Mouse (Mus musculus) thymus, postnatal 14 days (tissue): ENCODE data around the gene Gm42878.
"Not testable (repeated sequence)": the region's sequence is repeated elsewhere in the genome, so short reads cannot be mapped to it uniquely, and the experiment has no call there.

Source experiments
- DNase-seq: peaks from one replicate; pipeline ENCODE4 v3.0.0; 2021

Gene Gm42878

GRCm38 (mm10) chr5:121562436-121562835 is 17.2 kb upstream of the Gm42878 start:
- no peak for DNase-seq

- no peak for DNase-seq
These were observed 3.9 kb upstream of the Gm42878 start for GRCm38 (mm10) chr5:121549196-121549595.

GRCm38 (mm10) chr5:121547084-121547483 is 1.8 kb upstream of the Gm42878 start:
- DNase-seq, result no peak

DNA sequence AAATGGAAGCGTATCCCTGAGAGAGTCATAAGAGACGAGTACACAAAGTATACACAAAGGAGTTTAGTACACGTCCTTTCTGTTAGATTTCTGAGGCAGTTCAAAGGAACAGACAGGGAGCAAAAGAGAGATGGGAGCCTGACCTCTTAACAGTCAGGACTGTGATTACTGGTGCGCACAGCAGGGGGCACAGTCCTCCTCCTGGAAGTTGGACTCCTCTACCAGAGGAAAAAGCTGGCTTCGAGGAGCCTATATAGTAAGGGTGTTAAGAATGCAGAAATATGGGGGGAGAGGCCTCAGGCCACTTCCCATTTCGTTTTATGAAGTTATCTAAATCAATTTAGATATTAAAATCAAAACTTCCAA is 1.2 kb upstream of the Gm42878 start:
- DNase-seq, result peak; percentile 56

DNA sequence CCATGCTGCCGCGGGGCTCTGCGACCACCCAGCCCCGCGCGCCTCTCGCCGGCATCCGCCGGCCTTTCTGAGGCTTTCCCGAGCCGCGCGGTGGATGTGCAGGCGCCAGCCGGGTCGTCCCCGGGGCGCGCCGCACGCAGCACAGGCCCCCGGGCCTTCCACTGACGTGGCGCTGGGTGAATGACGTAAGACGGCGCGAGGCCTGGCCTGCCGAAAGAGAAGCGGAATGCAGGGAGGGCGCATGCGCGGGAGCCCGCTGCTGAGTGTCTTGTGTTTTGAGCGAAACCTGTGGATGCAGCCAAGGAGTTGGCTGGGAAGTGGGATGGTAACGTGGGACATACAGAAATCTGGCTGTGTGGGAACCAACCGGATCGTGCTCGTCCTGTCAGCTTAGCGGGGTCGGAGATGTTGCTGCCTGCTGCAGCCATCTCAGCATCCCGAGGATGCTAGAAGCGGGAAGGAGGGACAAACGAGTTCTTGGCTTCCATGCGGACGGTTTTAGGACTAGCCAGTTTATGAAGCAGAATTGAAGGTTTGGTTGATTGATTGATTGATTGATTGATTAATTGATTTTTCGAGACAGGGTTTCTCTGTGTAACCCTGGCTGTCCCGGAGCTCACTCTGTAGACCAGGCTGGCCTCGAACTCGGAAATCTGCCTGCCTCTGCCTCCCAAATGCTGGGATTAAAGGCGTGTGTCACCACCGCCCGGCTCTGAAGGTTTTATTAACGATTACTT is 679 bp upstream of the Gm42878 start, which contains the start of gene Mapkapk5:
TSS of gene Mapkapk5 (minus strand) at position 113 of the 737 bp plus-strand sequence.
- peak; percentile 98 for DNase-seq

DNA sequence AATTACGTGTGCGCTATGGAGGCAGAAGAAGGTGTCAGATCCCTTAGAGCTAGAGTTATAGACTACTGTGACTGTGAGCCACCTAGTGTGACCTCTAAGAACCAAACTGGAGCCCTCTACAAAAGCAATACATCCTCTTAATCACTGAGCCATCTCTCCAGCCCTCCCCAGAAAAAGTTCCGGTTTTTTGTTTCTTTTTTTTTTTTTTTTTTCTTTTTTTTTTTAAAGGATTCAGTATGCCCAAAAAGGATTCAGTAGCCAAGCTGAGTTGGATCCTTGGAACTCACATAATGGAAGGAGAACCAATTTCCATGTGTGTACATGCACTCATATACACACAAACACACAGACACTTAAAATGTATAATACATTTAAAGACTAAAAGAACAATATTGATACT is 1.9 kb downstream of the Gm42878 start:
- DNase-seq, result no peak

GRCm38 (mm10) chr5:121541235-121541634 is 4.0 kb downstream of the Gm42878 start:
- DNase-seq, result no peak

GRCm38 (mm10) chr5:121540066-121540465 is 5.2 kb downstream of the Gm42878 start:
- DNase-seq, result no peak

GRCm38 (mm10) chr5:121537588-121537987 is 7.7 kb downstream of the Gm42878 start:
- DNase-seq, result no peak

- DNase-seq, result no peak
These were observed 8.2 kb downstream of the Gm42878 start for GRCm38 (mm10) chr5:121536921-121537555.

DNA sequence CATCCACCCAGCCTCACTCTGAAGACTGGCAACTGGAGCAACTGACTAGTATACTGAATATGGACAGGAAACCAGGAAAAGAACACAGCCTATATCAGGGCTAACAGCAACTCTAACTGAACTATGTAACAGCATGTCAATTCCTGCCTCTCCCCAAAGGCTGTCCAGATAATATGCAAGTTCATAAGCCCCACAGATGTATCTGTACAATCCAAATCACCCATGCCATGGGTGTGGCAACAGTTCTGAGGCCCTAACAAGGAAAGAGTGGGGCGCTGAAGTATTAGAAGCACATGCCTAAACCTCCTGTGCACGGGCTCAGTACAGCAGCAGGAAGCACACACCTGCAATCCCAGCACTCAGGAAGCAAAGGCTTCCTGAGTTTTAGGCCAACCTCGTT is 10.2 kb downstream of the Gm42878 start:
- no peak for DNase-seq

GRCm38 (mm10) chr5:121534521-121534920 is 10.8 kb downstream of the Gm42878 start:
- peak; percentile 31 for DNase-seq

GRCm38 (mm10) chr5:121526961-121527360 is 18.3 kb downstream of the Gm42878 start:
- no peak for DNase-seq

GRCm38 (mm10) chr5:121526526-121526925 is 18.8 kb downstream of the Gm42878 start:
- DNase-seq, result no peak

GRCm38 (mm10) chr5:121525774-121526450 is 19.4 kb downstream of the Gm42878 start:
- no peak for DNase-seq

GRCm38 (mm10) chr5:121519758-121520157 is 25.5 kb downstream of the Gm42878 start:
- DNase-seq, result not testable (repeated sequence)

DNA sequence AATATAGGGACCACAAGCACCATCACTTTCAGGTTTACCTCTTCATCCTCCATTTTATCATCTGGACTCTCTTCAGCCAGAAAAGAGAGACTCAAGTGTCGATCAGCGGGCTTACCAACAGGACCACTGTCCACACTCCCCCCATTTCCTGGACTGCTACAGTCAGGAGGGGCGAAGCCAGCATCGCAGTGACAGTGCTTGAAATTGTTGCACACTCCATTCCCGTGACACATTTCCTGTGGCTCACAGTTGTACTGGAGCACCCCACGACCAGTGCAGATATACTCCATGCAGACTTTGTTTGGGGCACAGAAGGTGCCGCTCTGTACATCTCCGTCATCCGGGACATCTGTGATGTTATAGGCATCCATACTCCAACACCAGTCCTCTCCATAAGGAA is 26.3 kb downstream of the Gm42878 start:
- no peak for DNase-seq

GRCm38 (mm10) chr5:121510009-121510408 is 35.3 kb downstream of the Gm42878 start:
- no peak for DNase-seq

- DNase-seq, result no peak
These were observed 38.4 kb downstream of the Gm42878 start for GRCm38 (mm10) chr5:121506846-121507245.

DNA sequence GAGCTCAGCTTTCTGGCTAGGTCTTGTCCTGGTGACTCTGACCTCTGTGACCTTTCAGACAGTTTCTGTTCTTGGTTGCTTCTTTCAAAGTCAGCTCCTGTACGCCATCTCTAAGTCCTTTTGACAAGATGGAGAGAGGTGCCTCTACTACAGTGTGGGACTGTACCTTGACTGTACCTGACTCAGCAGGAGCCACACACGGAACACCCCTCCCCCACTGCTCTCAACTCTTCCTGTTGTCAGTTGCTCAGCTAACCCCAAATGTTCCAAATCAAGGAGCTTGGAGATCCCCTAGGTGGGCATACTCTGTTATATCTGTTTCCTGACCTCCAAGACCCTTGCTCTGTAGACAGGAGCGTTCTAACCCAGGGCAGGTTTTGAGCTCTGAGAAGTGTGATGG is 42.1 kb downstream of the Gm42878 start, which contains the start of gene Adam1b:
TSS of gene Adam1b (minus strand) at position 205 of the 400 bp plus-strand sequence.
- peak; percentile 53 for DNase-seq

- DNase-seq, result peak; percentile 7
These were observed 43.8 kb downstream of the Gm42878 start for GRCm38 (mm10) chr5:121501424-121501996.

GRCm38 (mm10) chr5:121500719-121501118 is 44.6 kb downstream of the Gm42878 start:
- no peak for DNase-seq

DNA sequence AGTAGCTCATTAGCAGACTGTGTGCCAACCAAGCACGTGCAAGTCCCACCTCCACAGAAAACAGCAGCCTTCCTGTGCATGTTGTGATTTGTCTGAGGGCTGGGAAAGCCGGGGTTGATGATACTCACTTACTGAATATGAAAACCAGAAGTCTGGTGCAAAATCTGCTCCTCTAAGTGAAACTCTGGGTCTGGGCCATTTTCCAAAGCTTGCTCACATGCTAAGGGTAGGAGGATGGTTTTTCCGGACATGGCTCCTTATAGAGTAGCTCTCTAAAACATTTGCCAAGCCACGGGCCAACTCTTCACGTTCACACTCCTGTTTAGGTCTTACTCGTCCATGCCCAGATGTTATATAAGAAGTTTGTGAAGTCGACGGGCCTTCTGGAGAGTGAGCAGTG is 52.0 kb downstream of the Gm42878 start:
- no peak for DNase-seq
